Mouse (Mus musculus) hindbrain, embryonic 11.5 days (tissue): ENCODE results near the gene Larp4b. TPM values are rescaled to one million over a fixed set of nuclear protein-coding genes. Genes with fewer than 3 reads are reported as not detected.

Experiments used
- ATAC-seq: fragments of 200-750 bp; cut with Nextera tagmentation; 2 replicates; pipeline ENCODE4 v1.8.0; 2017; ENCODE audit warnings: mild to moderate bottlenecking, moderate TSS enrichment, moderate library complexity; ENCODE audit not compliant: low FRiP score
- DNase-seq: peaks from one replicate; pipeline ENCODE4 v3.0.0-alpha.2; 2015; ENCODE audit warnings: low spot score
- H3K27ac ChIP-seq: fragments of 300-500 bp; sonication (generic); 2 replicates; pipeline ENCODE4 v1.5.1; 2014; ENCODE audit warnings: mild to moderate bottlenecking, low read depth, low read length
- H3K27me3 ChIP-seq: fragments of 300-500 bp; sonication (generic); 2 replicates; pipeline ENCODE4 v1.6.1; 2014; ENCODE audit warnings: mild to moderate bottlenecking, low read length, moderate library complexity, mixed read lengths; ENCODE audit not compliant: control insufficient read depth, insufficient read depth
- H3K36me3 ChIP-seq: fragments of 300-500 bp; sonication (generic); 2 replicates; pipeline ENCODE4 v1.6.1; 2014; ENCODE audit warnings: mild to moderate bottlenecking, low read length, moderate library complexity, mixed read lengths; ENCODE audit not compliant: control insufficient read depth, insufficient read depth
- H3K4me1 ChIP-seq: fragments of 300-500 bp; sonication (generic); replicated peaks from 2 replicates; pipeline ENCODE4 v1.6.1; 2014; ENCODE audit warnings: low read length, mixed read lengths; ENCODE audit not compliant: control insufficient read depth, insufficient read depth
- H3K4me2 ChIP-seq: fragments of 300-500 bp; sonication (generic); replicated peaks from 2 replicates; pipeline ENCODE4 v1.6.1; 2014; ENCODE audit warnings: mild to moderate bottlenecking, low read depth, low read length
- H3K4me3 ChIP-seq: fragments of 300-500 bp; sonication (generic); 2 replicates; pipeline ENCODE4 v1.5.1; 2014; ENCODE audit warnings: low read depth, low read length
- H3K9ac ChIP-seq: fragments of 300-500 bp; sonication (generic); 2 replicates; pipeline ENCODE4 v1.6.1; 2014; ENCODE audit warnings: low read depth, low read length
- H3K9me3 ChIP-seq: fragments of 300-500 bp; sonication (generic); 2 replicates; pipeline ENCODE4 v1.6.1; 2016; ENCODE audit warnings: low read length; ENCODE audit not compliant: control insufficient read depth
- WGBS: fragments of 180-500 bp; shearing (Covaris S2); extraction: QIAGEN DNeasy Blood & Tissue Kit; methylation state at CpG from one replicate; pipeline ENCODE4 v1.1.7; 2014; 5-methylcytosine and 5-hydroxymethylcytosine counted together
- polyA plus RNA-seq: library from polyadenylated mRNA; unstranded; fragments of >200 nt; fragmentation: Nextera tagmentation; extraction: Ambion mirVana; gene quantifications from 2 replicates; pipeline ENCODE4 v1.2.1, GENCODE M21; 2014

Larp4b gene
- polyA plus RNA-seq, 1 experiment from 2014 or later = 36.0 TPM

DNA sequence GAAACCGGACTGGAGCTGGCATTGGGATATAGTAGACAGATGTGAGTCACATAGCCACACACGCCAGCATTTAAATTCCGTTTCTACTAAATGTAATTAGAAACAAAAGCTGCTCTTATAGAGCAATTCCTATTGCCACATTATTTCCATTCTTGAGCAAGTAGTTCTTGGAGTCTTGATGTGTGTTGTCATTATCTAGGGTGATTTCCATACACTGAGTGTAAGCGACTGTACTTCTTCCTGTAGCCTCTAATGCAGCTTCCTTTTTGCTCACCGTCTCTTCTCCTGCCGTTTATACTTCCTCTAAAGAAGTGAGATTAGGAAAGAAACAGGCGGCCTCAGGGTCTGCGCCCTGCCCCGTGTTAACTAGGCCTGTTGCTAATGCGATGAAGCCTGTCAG is 65.6 kb downstream of the Larp4b start:
- H3K9me3 ChIP-seq = no peaks in the 10 kb centered on the region
- H3K4me3 ChIP-seq = no peak overlapping the region
- H3K4me1 ChIP-seq = no peaks in the 10 kb centered on the region
- H3K4me2 ChIP-seq = no peak overlapping the region
- ATAC-seq (no peak), DNase-seq (no peak)
- WGBS = 92% methylated on average over 10 of the region's 10 CpGs
- 0 out of 2 replicates have a peak, but pooled peaks cover 3% of the 10 kb centered on the region for H3K36me3 ChIP-seq
- H3K27me3 ChIP-seq = no peaks in the 10 kb centered on the region
- H3K9ac ChIP-seq = no peak overlapping the region
- H3K27ac ChIP-seq = no peak overlapping the region

DNA sequence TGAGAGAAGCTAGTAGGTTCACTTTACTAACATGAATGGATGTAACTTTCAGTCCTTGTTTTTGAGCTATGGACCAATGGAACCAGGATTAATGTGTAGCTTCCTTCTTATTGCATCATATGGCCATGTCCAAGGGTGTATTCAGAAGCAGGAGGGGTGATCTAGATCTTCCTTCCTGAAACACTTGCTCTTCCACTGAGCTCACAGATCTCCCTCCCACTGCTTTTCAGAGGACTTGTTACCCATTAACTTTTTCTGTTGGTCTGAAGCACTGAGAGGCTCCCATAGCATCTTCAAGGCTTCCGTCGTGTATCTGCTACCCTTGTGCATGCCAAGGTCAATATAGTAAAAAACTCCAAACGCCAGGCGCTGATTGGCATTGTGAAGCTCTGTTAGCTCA is 69.2 kb downstream of the Larp4b start:
- H3K27ac ChIP-seq = no peak overlapping the region
- ATAC-seq = no peak
- no peak overlapping the region for H3K4me2 ChIP-seq
- no peak overlapping the region for H3K9ac ChIP-seq
- 93% methylated on average over 4 of the region's 4 CpGs for WGBS
- no peak for DNase-seq
- no peaks in the 10 kb centered on the region for H3K36me3 ChIP-seq
- no peak overlapping the region for H3K4me3 ChIP-seq
- H3K4me1 ChIP-seq = no peaks in the 10 kb centered on the region
- H3K27me3 ChIP-seq = no peaks in the 10 kb centered on the region
- H3K9me3 ChIP-seq = no peaks in the 10 kb centered on the region

DNA sequence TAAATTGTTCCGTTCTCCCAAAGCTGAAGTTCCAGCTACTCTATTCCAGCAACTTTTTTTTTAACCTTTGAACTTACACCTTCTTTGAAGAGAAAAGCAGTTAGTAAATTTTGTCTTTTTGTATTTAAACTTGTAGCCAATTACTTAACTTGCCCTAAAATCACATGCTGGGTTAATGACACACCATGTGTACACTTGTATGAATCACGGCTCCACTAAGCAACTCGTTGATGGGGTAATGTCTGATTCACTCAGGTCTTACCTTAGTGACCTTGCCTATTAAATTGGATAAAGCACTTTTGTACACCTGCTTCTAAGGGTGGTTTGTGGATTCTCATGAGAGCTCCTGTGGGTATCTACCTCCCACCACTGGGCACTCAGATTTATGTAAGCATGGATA is 74.2 kb downstream of the Larp4b start:
- no peaks in the 10 kb centered on the region for H3K27me3 ChIP-seq
- no peaks in the 10 kb centered on the region for H3K9me3 ChIP-seq
- DNase-seq (no peak), ATAC-seq (no peak)
- H3K4me1 ChIP-seq = no peaks in the 10 kb centered on the region
- no peak overlapping the region for H3K9ac ChIP-seq
- H3K36me3 ChIP-seq = peaks cover 9% of the 10 kb centered on the region
- no peak overlapping the region for H3K27ac ChIP-seq
- H3K4me2 ChIP-seq = no peak overlapping the region
- 93% methylated on average over 3 of the region's 3 CpGs for WGBS
- no peak overlapping the region for H3K4me3 ChIP-seq

DNA sequence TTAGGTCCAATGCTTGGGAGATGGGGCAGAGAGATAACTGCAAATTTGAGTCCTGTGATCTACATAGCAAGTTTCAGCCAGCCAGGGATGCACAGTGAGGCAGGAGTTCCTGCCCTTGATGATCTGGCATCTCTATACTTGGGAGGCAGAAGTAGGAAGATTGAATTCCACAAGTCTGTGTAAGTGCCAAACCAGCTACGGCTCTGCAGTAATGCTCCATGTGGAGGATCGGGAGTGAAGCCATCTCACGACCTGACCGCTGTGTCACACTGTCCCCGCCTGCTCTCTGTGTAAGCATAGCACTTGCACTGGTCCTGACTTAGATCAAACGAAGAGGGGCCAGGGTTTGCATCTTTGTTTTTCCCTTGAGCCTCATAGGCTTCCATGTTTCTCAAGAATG is 75.9 kb downstream of the Larp4b start:
- Histone ChIP-seq H3K27me3 (no peaks in the 10 kb centered on the region), H3K9me3 (no peaks in the 10 kb centered on the region), H3K36me3 (peaks cover 12% of the 10 kb centered on the region), H3K27ac (no peak overlapping the region), H3K4me1 (no peaks in the 10 kb centered on the region), H3K9ac (no peak overlapping the region), H3K4me2 (no peak overlapping the region), H3K4me3 (no peak overlapping the region)
- DNase-seq (no peak), ATAC-seq (no peak)
- WGBS = 91% methylated on average over 6 of the region's 6 CpGs

DNA sequence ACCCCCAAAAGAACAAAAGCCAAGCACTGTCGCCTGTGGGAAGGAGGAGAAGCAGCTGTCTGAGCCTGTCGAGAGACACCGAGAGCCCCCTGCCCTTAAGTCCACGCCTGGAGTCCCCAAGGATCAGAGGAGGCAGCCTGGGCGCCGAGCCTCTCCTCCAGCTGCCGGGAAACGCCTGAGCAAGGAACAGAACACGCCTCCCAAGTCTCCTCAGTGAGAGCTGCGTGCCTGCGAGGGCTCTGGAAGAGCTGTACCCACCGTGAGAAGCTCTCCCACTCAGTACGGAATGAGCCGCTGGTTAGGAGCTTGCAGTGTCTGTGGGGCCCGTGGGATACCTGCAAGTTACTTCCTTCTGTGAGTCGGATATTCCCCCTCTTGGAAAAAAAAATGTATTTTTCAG is 77.0 kb downstream of the Larp4b start:
- WGBS = 83% methylated on average over 16 of the region's 16 CpGs

DNA sequence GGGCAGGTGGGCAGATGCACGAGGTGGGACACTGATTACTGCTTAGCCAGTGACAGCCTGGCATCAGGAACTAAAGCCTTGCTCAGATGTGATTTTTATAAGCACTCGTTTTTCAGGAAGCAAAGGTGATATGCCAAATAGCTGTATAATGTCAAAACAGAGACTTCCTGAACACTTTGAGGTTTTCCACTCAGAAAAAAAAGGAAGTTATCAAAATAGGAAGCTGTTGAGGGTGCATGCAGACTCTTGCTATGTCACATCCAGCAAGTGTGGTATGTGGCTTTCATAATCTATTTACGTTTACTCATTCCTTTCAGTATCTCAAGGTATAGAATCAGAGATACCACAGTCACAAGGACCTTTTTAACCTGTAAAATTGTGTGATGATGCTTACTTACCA is 79.7 kb downstream of the Larp4b start:
- WGBS = 94% methylated on average over 3 of the region's 3 CpGs
- H3K27ac ChIP-seq = no peak overlapping the region
- ATAC-seq (no peak), DNase-seq (no peak)
- H3K4me1 ChIP-seq = no peaks in the 10 kb centered on the region
- H3K4me3 ChIP-seq = no peak overlapping the region
- no peaks in the 10 kb centered on the region for H3K9me3 ChIP-seq
- H3K9ac ChIP-seq = no peak overlapping the region
- no peak overlapping the region for H3K4me2 ChIP-seq
- peaks cover 15% of the 10 kb centered on the region for H3K36me3 ChIP-seq
- no peaks in the 10 kb centered on the region for H3K27me3 ChIP-seq

More for the DNA sequence above, 77.0 kb downstream of the Larp4b start:
- H3K9me3 ChIP-seq = no peaks in the 10 kb centered on the region
- no peak overlapping the region for H3K27ac ChIP-seq
- H3K36me3 ChIP-seq = peaks cover 15% of the 10 kb centered on the region
- ATAC-seq (no peak), DNase-seq (no peak)
- H3K4me2 ChIP-seq = no peak overlapping the region
- H3K4me3 ChIP-seq = no peak overlapping the region
- no peaks in the 10 kb centered on the region for H3K4me1 ChIP-seq
- no peak overlapping the region for H3K9ac ChIP-seq
- no peaks in the 10 kb centered on the region for H3K27me3 ChIP-seq

DNA sequence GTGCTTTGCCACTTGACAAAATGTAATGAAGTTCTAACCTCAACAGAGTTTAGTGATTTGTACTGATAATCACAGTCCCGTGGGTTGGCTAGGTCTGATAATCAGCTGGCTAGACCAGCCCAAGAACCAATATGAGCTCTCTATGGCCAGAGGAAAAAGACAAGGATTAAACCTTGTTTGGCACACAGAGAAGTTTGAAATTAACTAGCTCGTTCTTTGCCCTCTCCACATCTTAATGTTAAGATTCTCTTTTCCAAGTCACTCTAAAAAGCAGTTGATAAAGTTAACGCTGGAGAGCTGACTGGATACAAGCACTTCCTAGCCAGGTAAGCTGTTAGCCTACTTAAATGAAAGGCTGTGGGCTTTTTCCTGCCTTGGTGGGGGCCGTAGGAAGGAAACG is 81.5 kb downstream of the Larp4b start:
- Histone ChIP-seq H3K4me2 (no peak overlapping the region), H3K27ac (no peak overlapping the region), H3K4me3 (no peak overlapping the region), H3K36me3 (peaks cover 12% of the 10 kb centered on the region), H3K9me3 (no peaks in the 10 kb centered on the region), H3K9ac (no peak overlapping the region), H3K27me3 (no peaks in the 10 kb centered on the region), H3K4me1 (no peaks in the 10 kb centered on the region)
- WGBS = 93% methylated on average over 5 of the region's 5 CpGs
- DNase-seq (no peak), ATAC-seq (no peak)

DNA sequence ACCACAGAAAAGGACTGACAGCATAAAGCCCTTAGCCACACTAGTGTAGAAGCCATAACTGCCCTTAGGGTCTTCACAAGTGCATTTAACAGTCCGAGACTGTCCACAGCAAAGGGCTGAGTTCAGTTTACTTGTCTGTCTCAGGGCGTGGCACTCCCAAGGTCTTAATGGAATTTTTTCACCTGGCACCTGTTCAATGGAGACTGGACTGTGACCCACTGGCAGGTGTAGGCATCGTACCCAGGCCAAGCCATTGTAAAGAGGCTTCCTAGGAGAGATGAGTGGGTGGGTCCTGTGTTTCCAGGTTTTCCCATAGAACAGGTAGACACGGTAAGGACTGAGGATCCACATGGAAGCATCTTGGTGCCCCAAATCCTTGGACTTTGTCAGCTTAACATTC is 84.6 kb downstream of the Larp4b start:
- H3K9me3 ChIP-seq = no peaks in the 10 kb centered on the region
- DNase-seq (no peak), ATAC-seq (no peak)
- 95% methylated on average over 4 of the region's 4 CpGs for WGBS
- no peak overlapping the region for H3K4me3 ChIP-seq
- peaks cover 6% of the 10 kb centered on the region; the same call in 1 of the 2 replicates for H3K36me3 ChIP-seq
- H3K9ac ChIP-seq = no peak overlapping the region
- no peak overlapping the region for H3K4me2 ChIP-seq
- no peak overlapping the region for H3K27ac ChIP-seq
- no peaks in the 10 kb centered on the region for H3K4me1 ChIP-seq
- no peaks in the 10 kb centered on the region for H3K27me3 ChIP-seq

DNA sequence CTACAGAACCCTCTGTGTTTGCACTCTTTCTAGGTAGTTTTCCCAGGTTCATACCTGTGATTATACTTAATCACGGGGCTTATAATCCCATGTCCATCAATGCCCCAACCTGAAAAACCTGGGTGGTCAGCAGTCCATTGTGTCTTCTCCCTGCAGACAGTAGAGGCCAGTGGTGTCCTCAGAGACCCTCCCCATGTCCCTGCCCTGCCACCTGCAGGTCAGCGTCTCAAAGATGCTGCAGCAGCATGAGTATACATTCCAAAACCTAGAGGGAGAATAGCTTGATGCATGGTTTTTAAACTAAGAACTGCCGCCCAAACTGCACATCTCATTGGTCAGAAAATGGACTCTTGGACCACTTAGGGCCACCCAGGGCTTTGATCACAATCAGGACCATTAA is 85.0 kb downstream of the Larp4b start:
- no peak overlapping the region for H3K9ac ChIP-seq
- no peak for ATAC-seq
- no peak overlapping the region for H3K27ac ChIP-seq
- H3K36me3 ChIP-seq = peaks cover 6% of the 10 kb centered on the region; the same call in 1 of the 2 replicates
- H3K4me2 ChIP-seq = no peak overlapping the region
- DNase-seq = no peak
- 70% methylated on average over 3 of the region's 3 CpGs for WGBS
- H3K27me3 ChIP-seq = no peaks in the 10 kb centered on the region
- H3K4me3 ChIP-seq = no peak overlapping the region
- H3K9me3 ChIP-seq = no peaks in the 10 kb centered on the region
- no peaks in the 10 kb centered on the region for H3K4me1 ChIP-seq
